Mouse (Mus musculus) E14TG2a.4 (cell line): Measurements from ENCODE around the gene Itpr2.

Experiments used
- H3K27me3 ChIP-seq: 2 replicates; pipeline ENCODE4 v1.6.1; 2014; ENCODE audit warnings: low read length, control low read depth; ENCODE audit not compliant: insufficient read depth
- H3K36me3 ChIP-seq: 2 replicates; pipeline ENCODE4 v1.6.1; 2014; ENCODE audit warnings: low read length, control low read depth; ENCODE audit not compliant: insufficient read depth
- H3K4me1 ChIP-seq: replicated peaks from 2 replicates; pipeline ENCODE4 v1.6.1; 2014; ENCODE audit warnings: low read depth, low read length, control low read depth
- H3K4me3 ChIP-seq: replicated peaks from 2 replicates; pipeline ENCODE4 v1.5.1; 2014; ENCODE audit warnings: mild to moderate bottlenecking, low read length
- H3K9me3 ChIP-seq: 2 replicates; pipeline ENCODE4 v1.6.1; 2014; ENCODE audit warnings: low read length, control low read depth
- CTCF ChIP-seq: conservative IDR thresholded peaks from 2 replicates; pipeline ENCODE4 v1.5.1; 2014; ENCODE audit warnings: low read length
- NANOG ChIP-seq: IDR thresholded peaks from 2 replicates; pipeline ENCODE4 v1.6.1; 2014; ENCODE audit warnings: borderline replicate concordance, low read length, mixed read lengths
- POU5F1 ChIP-seq: IDR thresholded peaks from 2 replicates; pipeline ENCODE4 v1.6.1; 2014; ENCODE audit warnings: low read length, borderline replicate concordance

Itpr2 gene

GRCm38 (mm10) chr6:146272253-146273036 is 229.6 kb downstream of the Itpr2 start:
- Histone ChIP-seq H3K4me3 (no peak overlapping the region), H3K4me1 (no peaks in the 10 kb centered on the region), H3K27me3 (no peaks in the 10 kb centered on the region), H3K9me3 (no peaks in the 10 kb centered on the region), H3K36me3 (no peaks in the 10 kb centered on the region)
- TF ChIP-seq CTCF = peak; percentile 85
- no peak for TF ChIP-seq POU5F1

DNA sequence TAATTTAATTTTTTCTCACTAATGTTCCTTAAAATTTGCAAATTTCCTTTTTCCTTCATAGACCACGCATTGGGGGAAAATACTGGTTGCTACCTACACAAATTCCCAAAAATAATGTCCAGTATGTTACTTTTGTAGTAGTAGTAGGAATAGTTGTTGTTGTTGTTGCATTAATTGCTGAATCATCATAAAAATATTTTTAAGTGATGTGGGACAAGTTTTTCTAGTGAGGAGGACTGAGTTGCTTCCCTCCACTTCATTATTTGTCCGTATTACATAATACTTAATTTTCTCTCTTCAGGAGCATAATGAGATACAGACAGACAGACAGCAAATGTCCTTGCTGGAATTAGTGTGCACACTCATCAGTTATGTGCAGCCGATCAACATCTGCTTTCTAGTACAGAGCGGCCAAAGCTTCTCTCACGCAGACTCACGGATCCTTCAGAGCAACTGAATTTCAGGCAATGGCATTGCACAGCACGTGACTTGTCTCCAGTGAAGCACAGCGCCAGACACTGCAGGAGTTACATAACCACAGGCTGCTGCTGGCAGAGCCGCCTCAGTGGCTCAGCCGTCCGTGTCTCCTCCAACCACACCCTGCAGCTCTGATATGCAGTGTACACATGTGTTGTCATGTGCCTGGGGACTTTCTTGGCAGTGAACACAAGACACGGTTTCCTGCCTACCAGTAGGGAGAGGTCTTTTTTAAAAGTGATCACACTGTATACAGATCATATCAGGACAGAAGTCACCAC is 231.1 kb downstream of the Itpr2 start:
- TF ChIP-seq NANOG = no peak
- TF ChIP-seq POU5F1 = no peak
- TF ChIP-seq CTCF = no peak
- H3K36me3 ChIP-seq = no peaks in the 10 kb centered on the region
- H3K4me1 ChIP-seq = no peaks in the 10 kb centered on the region
- no peaks in the 10 kb centered on the region; the same call in 1 of the 2 replicates for H3K9me3 ChIP-seq
- no peaks in the 10 kb centered on the region for H3K27me3 ChIP-seq
- H3K4me3 ChIP-seq = no peak overlapping the region

GRCm38 (mm10) chr6:146270162-146270561 is 231.9 kb downstream of the Itpr2 start:
- no peak for TF ChIP-seq NANOG
- TF ChIP-seq POU5F1 = no peak
- TF ChIP-seq CTCF = no peak

GRCm38 (mm10) chr6:146269291-146269690 is 232.7 kb downstream of the Itpr2 start:
- H3K36me3 ChIP-seq = no peaks in the 10 kb centered on the region
- H3K4me1 ChIP-seq = no peaks in the 10 kb centered on the region
- no peak overlapping the region for H3K4me3 ChIP-seq
- no peaks in the 10 kb centered on the region for H3K27me3 ChIP-seq
- H3K9me3 ChIP-seq = no peaks in the 10 kb centered on the region; the same call in 1 of the 2 replicates
- TF ChIP-seq CTCF (no peak), NANOG (no peak), POU5F1 (no peak)

More at GRCm38 (mm10) chr6:146270162-146270561, 231.9 kb downstream of the Itpr2 start:
- Histone ChIP-seq H3K27me3 (no peaks in the 10 kb centered on the region), H3K9me3 (no peaks in the 10 kb centered on the region; the same call in 1 of the 2 replicates), H3K36me3 (no peaks in the 10 kb centered on the region), H3K4me1 (no peaks in the 10 kb centered on the region), H3K4me3 (no peak overlapping the region)

GRCm38 (mm10) chr6:146260674-146261376 is 241.2 kb downstream of the Itpr2 start:
- Histone ChIP-seq H3K4me3 (no peak overlapping the region), H3K9me3 (peaks cover 6% of the 10 kb centered on the region; the same call in 1 of the 2 replicates), H3K36me3 (no peaks in the 10 kb centered on the region), H3K27me3 (no peaks in the 10 kb centered on the region), H3K4me1 (peaks cover 4% of the 10 kb centered on the region)
- TF ChIP-seq CTCF = no peak
- no peak for TF ChIP-seq POU5F1
- TF ChIP-seq NANOG = no peak

DNA sequence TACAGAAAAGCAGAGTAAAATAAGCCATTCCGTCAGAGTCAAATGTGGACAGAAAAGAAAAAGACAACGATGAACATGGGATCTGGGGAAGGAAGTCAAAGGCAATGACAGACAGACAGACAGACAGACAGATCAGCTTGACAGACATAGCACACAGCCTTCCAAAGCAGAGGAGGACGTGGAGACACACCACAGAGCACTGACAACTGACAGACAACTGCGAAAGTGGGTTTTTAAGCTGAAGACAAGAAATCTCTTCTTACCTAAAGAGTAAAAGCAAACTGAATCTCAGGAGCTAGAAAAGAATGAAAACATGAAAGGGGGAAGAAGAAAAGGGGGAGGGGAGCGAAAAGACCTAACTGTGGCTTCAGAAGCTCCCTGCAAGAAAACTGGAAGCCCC is 243.3 kb downstream of the Itpr2 start:
- Histone ChIP-seq H3K4me3 (no peak overlapping the region), H3K9me3 (peaks cover 6% of the 10 kb centered on the region; the same call in 1 of the 2 replicates)
- TF ChIP-seq POU5F1 = no peak
- TF ChIP-seq NANOG = no peak
- no peak for TF ChIP-seq CTCF

DNA sequence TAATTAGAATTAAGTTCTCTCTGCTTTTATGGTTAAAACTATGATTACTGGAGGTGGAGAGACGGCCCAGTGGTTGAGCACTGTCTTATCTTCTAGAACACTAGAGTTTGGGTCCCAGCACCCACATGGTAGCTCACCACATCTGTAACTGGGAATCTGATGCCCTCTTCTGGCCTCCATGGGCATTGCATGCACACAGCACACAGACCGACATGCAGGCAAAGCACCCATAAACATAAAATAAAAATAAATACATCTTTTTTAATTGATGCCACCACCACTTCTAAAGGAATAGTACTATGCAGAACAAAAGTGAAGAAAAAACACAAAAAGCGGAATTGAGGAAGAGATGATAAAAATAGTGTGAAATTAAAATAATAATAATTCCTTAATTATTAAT is 243.8 kb downstream of the Itpr2 start:
- TF ChIP-seq CTCF (peak; percentile 48), POU5F1 (no peak)
- Histone ChIP-seq H3K4me3 (no peak overlapping the region), H3K9me3 (peaks cover 6% of the 10 kb centered on the region; the same call in 1 of the 2 replicates), H3K36me3 (no peaks in the 10 kb centered on the region), H3K4me1 (peaks cover 4% of the 10 kb centered on the region), H3K27me3 (no peaks in the 10 kb centered on the region)

More for the DNA sequence above, 243.3 kb downstream of the Itpr2 start:
- Histone ChIP-seq H3K4me1 (peaks cover 4% of the 10 kb centered on the region), H3K36me3 (no peaks in the 10 kb centered on the region), H3K27me3 (no peaks in the 10 kb centered on the region)
